Mouse (Mus musculus): ENCODE measurements at regions not wholly inside any gene's neighbourhood (a gene's known extent, or its start where the extent isn't known, plus 50 kb on each side); places are given as distances from the start of the nearest gene placed in this dataset.

DNA sequence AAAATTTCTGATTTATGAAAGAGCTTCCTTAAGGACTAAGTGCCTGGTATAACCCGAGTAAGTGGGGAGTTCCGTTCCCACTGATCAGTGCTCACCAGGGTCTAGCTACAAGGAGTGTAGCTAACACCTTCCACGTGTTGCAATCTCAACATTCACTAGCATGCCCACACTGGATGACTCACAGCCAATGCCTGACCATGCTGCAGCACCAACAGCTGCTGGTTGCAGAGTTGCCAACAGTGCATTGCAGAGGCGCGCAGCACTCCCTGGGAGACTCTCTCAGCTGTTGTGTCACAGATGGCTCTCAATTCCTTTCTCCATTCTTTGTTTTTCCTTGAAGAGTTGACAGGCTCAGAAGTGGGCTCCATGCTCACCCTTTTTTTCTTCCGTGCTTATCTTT, 787.5 kb upstream of the Tenm3 start:
- Histone ChIP-seq H3K9ac (no peak overlapping the region), H3K4me3 (no peak overlapping the region), H3K27me3 (no peaks in the 10 kb centered on the region), H3K4me1 (replicated peaks) (peaks cover 8% of the 10 kb centered on the region; the same call in 1 of the 2 replicates), H3K9me3 (no peaks in the 10 kb centered on the region), H3K4me2 (no peak overlapping the region), H3K36me3 (no peaks in the 10 kb centered on the region), H3K27ac (replicated peaks) (no peak overlapping the region)
- no peak for ATAC-seq (ENCODE audit: low read depth)
- WGBS = 72% methylated on average over 6 of the region's 6 CpGs

DNA sequence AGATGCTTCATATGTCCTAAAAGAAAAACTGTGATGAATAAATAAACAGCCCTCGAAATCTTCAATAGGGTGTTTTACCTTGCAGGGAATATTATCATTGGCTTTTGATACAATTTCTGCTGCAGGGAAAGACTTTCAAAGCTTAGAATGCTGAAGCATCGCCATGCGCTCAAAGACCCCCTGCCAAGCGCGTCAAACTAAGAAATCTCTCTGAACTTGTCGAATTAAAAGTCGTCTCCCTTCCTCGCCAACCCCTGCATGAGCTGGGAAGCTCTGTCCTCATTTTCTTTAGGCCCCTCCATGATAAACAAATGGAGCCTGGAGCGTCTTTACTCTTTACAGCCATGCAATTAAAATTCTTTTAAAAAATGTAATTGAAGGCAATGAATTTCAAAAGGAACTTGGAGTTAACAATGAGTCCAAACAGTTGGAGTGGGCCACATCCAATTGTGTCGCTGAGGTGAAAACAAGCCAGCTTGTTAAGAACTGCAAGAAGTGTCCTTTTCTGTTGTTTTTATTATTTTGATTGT, 784.3 kb upstream of the Tenm3 start:
- H3K27ac ChIP-seq (replicated peaks) = no peak overlapping the region

DNA sequence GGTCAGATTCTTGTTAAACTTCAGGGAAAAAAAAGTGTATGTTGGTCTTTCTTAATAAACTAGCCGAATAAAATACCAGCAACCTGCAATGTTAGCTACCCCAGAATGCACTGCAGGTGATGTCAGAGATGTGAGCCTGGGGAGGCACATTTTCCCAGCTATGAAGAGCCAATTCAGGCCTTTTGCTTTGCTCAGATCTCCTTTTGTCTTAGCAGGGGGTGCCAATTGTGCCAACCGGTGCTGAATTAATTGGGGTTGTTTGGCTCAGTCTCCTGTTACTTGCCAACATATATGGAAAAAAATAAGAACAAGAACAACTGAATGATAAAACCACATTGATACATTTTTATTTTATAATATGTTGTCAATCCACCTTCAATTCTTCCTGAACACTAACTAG, 751.8 kb upstream of the Tenm3 start:
- ATAC-seq (ENCODE audit: low read depth) = no peak
- H3K27ac ChIP-seq (replicated peaks) = no peak overlapping the region
- H3K36me3 ChIP-seq = no peaks in the 10 kb centered on the region
- no peaks in the 10 kb centered on the region for H3K4me1 ChIP-seq (replicated peaks)
- no peak overlapping the region for H3K4me3 ChIP-seq
- H3K4me2 ChIP-seq = no peak overlapping the region
- no peaks in the 10 kb centered on the region for H3K9me3 ChIP-seq
- WGBS = 42% methylated on average over 2 of the region's 2 CpGs
- no peak overlapping the region for H3K9ac ChIP-seq
- H3K27me3 ChIP-seq = no peaks in the 10 kb centered on the region

More for the DNA sequence above, 784.3 kb upstream of the Tenm3 start:
- WGBS = 13% methylated on average over 10 of the region's 10 CpGs
- Histone ChIP-seq H3K9me3 (no peaks in the 10 kb centered on the region), H3K4me3 (no peak overlapping the region), H3K4me2 (no peak overlapping the region), H3K36me3 (no peaks in the 10 kb centered on the region), H3K9ac (no peak overlapping the region), H3K4me1 (replicated peaks) (peaks cover 8% of the 10 kb centered on the region; the same call in 1 of the 2 replicates), H3K27me3 (no peaks in the 10 kb centered on the region)
- no peak for ATAC-seq (ENCODE audit: low read depth)

DNA sequence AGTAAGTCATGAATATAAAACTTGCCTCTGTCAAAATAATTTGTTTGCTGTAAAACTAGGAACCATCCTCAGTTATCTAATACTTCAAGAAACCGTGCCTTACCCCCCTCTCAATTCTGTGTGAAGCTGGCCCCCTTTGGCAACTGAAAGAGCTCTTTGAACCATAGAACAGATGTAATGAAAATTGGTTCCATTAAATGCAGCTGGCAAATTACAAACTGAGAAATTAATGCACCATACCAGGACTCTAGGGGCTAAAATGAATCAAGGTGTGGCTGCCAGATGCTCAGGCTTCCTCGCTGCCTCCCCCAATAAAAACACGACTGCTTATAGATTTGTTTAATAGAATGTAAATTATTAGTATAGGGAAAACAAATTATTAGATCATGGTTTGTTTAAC, 723.7 kb upstream of the Tenm3 start:
- no peak overlapping the region for H3K4me2 ChIP-seq
- H3K27me3 ChIP-seq = no peaks in the 10 kb centered on the region
- peak; percentile 61; the same call in 1 of the 2 replicates for ATAC-seq (ENCODE audit: low read depth)
- H3K4me3 ChIP-seq = no peak overlapping the region
- H3K4me1 ChIP-seq (replicated peaks) = peaks cover 6% of the 10 kb centered on the region; the same call in 1 of the 2 replicates
- no peaks in the 10 kb centered on the region for H3K36me3 ChIP-seq
- WGBS = 24% methylated on average over 3 of the region's 3 CpGs
- no peak overlapping the region for H3K9ac ChIP-seq
- H3K27ac ChIP-seq (replicated peaks) = 0 out of 2 replicates have a peak overlapping the region, but pooled peaks have one; percentile 49
- no peaks in the 10 kb centered on the region for H3K9me3 ChIP-seq

DNA sequence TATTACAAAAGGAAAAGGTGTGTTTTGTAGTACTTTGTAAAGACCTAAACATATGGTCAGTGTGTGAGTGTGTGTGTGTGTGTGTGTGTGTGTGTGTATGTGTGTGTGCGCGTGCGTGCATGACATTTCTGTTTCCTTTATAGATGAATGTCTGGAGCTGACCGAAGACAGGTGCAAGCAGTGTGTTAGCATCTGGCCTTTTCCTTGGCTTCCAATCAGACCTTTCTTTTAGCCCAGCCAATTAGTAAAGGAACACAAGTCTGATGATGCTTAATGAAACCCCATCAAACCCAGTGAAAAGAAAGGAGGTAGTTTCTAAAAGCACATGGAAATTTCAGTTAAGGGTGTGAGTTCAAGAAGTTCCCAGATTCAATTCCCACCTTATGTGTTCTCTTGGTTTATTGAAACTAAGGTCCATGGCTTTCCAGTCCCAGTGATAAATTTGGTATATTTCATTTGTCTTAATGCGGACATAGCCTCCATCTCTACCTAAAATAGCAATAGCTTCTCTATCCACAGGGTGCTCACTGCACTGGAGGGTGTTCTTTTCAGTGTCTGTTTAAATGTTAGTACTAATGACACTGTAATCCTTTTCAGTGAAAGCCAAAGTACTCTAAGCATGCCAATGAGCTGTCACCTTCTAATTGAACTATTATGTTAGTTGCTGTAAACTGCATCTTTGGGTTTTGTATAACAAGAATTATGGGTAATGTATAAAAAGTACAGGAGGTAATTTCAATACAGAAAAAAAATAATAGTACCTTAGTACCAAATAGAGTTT, 719.9 kb upstream of the Tenm3 start:
- no peaks in the 10 kb centered on the region for H3K9me3 ChIP-seq
- no peak overlapping the region for H3K9ac ChIP-seq
- H3K4me2 ChIP-seq = no peak overlapping the region
- no peaks in the 10 kb centered on the region for H3K27me3 ChIP-seq
- H3K36me3 ChIP-seq = no peaks in the 10 kb centered on the region
- no peak for ATAC-seq (ENCODE audit: low read depth)
- peaks cover 6% of the 10 kb centered on the region; the same call in 1 of the 2 replicates for H3K4me1 ChIP-seq (replicated peaks)
- H3K4me3 ChIP-seq = no peak overlapping the region
- whole genome bisulfite sequencing = 88% methylated on average over 5 of the region's 5 CpGs
- no peak overlapping the region for H3K27ac ChIP-seq (replicated peaks)

DNA sequence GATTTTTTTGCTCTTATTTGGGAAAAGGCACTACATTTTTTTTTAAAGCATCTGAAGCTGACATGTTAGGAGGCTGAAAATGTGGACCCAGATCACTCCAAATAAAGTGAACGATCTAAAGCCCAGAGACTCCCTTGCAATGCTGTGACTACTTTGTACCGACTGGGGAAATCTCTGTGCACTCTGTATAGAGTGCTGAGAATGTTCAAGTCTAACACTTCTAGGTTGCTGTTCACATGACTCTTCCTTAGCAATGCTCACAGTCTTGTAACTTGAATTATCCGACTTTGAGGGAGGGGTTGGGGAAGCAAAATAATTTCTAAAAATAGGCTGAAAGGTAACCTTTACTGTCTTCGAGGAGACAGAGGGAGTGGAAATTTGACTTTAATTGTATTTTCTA, 719.2 kb upstream of the Tenm3 start:
- H3K4me2 ChIP-seq = no peak overlapping the region
- no peak overlapping the region for H3K9ac ChIP-seq
- 88% methylated on average over 4 of the region's 4 CpGs for WGBS
- no peak overlapping the region for H3K4me3 ChIP-seq
- no peaks in the 10 kb centered on the region for H3K27me3 ChIP-seq
- H3K36me3 ChIP-seq = no peaks in the 10 kb centered on the region
- peaks cover 6% of the 10 kb centered on the region; the same call in 1 of the 2 replicates for H3K4me1 ChIP-seq (replicated peaks)
- ATAC-seq (ENCODE audit: low read depth) = no peak
- H3K27ac ChIP-seq (replicated peaks) = no peak overlapping the region
- H3K9me3 ChIP-seq = no peaks in the 10 kb centered on the region

DNA sequence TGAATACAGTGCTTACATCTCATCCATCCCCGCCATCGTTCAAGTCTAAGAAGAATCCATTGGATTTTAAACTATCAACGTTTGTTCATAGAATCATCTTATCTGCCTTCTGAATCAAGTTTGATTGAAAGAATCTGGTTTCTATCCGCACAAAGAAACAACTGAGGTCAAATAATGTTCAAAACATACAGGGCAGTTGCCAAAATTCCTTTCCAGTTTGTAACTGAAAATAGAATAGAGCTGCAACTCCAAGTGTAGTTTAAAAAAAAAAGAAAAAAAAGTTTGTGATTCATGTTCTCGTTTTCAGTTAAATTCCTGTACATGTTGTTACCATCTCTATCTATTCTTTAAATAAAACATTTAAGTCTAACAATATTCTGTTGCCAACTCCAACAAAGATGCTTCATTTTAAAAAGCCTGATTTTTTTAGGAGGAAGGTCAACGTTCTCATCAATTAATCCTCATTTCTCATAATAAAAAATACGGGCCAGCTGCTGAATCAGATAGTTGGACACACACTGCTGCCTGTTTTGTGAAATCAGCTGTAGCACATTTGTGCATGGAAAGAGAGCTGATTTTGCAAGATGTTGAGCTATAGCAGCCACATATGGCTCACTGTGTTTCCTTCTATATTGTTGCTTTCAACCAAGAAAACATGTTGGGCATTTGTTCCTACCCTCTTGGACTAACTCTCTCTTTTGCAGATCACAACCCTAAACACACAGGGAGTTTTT, 712.1 kb upstream of the Tenm3 start:
- Histone ChIP-seq H3K36me3 (no peaks in the 10 kb centered on the region), H3K9me3 (no peaks in the 10 kb centered on the region), H3K4me3 (no peak overlapping the region), H3K9ac (no peak overlapping the region), H3K27ac (replicated peaks) (no peak overlapping the region), H3K4me1 (replicated peaks) (no peaks in the 10 kb centered on the region), H3K4me2 (no peak overlapping the region), H3K27me3 (no peaks in the 10 kb centered on the region)
- 83% methylated on average over 7 of the region's 7 CpGs for WGBS
- ATAC-seq (ENCODE audit: low read depth) = no peak

DNA sequence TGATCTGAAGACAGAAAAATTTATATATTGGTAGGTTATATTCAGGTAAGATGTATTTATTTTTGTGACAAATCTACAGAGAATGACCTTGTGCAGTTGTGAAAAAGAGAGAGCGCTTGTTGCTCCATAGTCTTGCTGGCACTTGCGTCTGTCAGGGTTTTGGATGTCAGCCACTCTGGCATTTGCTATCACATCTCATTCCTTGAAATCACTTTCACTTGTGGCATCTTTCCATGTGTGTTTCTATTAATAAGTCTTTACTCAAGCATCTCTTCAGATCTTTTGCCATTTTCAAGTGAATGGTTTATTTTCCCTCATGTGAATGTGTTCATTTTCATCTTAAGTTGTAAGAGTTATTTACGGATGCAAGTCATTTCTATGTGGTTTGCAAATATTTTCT, 709.4 kb upstream of the Tenm3 start:
- WGBS = 93% methylated on average over 3 of the region's 3 CpGs
- Histone ChIP-seq H3K9me3 (no peaks in the 10 kb centered on the region), H3K27ac (replicated peaks) (no peak overlapping the region), H3K9ac (no peak overlapping the region), H3K4me2 (no peak overlapping the region), H3K27me3 (no peaks in the 10 kb centered on the region), H3K4me3 (no peak overlapping the region), H3K36me3 (no peaks in the 10 kb centered on the region), H3K4me1 (replicated peaks) (no peaks in the 10 kb centered on the region)
- no peak for ATAC-seq (ENCODE audit: low read depth)

DNA sequence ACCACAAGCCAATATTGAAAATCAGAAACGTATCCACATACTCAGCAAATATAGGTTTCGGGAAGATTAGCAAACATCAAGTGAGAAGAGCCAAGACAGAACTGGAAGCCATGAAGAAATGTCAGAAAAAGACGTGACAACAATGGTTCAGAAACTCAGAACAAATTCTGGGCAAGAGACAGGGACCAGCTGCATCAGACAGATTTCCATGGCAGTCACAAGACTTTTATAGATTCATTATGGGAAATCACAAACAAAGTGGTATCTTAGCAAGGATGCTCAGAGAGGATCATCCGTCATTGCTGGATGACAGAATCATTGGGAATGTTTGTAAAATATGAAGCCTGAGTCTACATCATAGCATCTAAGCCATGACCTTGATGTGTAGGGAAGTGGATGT, 699.6 kb upstream of the Tenm3 start:
- no peak overlapping the region for H3K27ac ChIP-seq (replicated peaks)
- no peaks in the 10 kb centered on the region for H3K9me3 ChIP-seq
- H3K36me3 ChIP-seq = no peaks in the 10 kb centered on the region
- no peaks in the 10 kb centered on the region for H3K4me1 ChIP-seq (replicated peaks)
- no peak overlapping the region for H3K4me2 ChIP-seq
- H3K27me3 ChIP-seq = no peaks in the 10 kb centered on the region
- no peak for ATAC-seq (ENCODE audit: low read depth)
- WGBS = 88% methylated on average over 4 of the region's 4 CpGs
- H3K4me3 ChIP-seq = no peak overlapping the region
- H3K9ac ChIP-seq = no peak overlapping the region

DNA sequence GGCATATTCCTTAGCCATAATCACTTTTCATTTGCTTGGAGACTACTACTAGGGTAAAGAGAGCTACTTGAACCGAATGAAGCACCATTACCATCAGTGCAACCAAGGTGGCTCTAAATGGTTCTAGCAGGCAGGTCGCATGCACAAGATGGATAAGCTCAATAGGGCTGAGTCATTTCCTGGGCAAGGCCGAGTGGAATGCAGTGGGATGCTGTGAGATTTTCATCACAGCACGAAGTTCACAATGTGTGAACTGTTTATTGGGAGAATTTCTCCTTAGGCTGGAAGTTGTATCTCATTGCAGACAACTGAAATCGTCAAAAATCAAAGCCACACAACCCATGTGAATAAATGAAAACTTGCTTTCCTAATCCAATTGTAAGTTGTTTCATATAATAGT, 697.6 kb upstream of the Tenm3 start:
- Histone ChIP-seq H3K36me3 (no peaks in the 10 kb centered on the region), H3K4me1 (replicated peaks) (no peaks in the 10 kb centered on the region), H3K9ac (no peak overlapping the region), H3K27ac (replicated peaks) (no peak overlapping the region), H3K27me3 (no peaks in the 10 kb centered on the region), H3K4me3 (no peak overlapping the region), H3K4me2 (no peak overlapping the region), H3K9me3 (no peaks in the 10 kb centered on the region)
- 68% methylated on average over 5 of the region's 5 CpGs for WGBS
- no peak for ATAC-seq (ENCODE audit: low read depth)

DNA sequence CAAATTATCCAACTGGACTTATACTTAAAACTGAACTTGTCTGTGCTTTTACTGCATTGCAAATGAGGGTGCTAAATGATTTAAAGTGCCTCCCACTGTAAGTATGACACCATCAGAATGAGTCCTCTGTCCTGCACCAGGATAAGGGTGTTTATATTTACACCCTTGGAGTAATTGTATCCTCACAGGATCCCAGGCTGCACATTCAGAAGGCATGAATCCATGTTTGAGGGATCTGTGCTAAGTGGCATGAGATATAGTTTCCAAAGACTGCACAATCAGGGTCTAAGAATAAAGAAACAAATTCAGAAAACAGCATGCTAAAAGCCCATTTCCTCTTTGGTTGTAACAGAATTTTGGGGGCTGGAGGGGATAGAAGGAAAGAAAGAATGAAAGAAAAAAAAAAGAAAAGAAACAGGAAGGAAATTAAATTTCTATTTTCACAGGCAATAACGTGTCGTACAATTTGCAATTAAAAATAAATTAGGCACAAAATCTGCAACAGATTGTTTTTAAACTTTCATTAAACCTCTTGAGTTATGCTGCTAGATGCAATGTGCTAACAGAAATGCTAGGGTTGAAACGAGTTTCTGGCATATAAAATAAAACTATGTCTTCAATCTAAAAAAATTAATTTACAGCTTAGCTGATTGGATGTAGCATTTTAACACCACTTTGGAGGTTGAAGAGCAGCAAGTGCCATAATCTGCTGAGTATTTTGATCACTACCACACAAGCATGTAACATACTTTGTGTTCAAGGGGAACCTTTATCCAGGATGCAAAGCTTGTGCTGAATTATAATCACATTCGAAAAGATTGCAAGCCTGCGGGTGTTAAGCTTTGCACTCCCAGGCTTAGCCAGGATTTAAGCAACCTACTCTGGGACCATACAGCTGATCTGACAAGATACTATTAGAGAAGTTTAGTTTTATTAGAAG, 689.9 kb upstream of the Tenm3 start:
- 85% methylated on average over 5 of the region's 5 CpGs for WGBS
- ATAC-seq (ENCODE audit: low read depth) = no peak
- Histone ChIP-seq H3K27me3 (no peaks in the 10 kb centered on the region), H3K9ac (no peak overlapping the region), H3K36me3 (no peaks in the 10 kb centered on the region), H3K4me2 (no peak overlapping the region), H3K4me3 (no peak overlapping the region), H3K4me1 (replicated peaks) (no peaks in the 10 kb centered on the region), H3K9me3 (no peaks in the 10 kb centered on the region), H3K27ac (replicated peaks) (no peak overlapping the region)

DNA sequence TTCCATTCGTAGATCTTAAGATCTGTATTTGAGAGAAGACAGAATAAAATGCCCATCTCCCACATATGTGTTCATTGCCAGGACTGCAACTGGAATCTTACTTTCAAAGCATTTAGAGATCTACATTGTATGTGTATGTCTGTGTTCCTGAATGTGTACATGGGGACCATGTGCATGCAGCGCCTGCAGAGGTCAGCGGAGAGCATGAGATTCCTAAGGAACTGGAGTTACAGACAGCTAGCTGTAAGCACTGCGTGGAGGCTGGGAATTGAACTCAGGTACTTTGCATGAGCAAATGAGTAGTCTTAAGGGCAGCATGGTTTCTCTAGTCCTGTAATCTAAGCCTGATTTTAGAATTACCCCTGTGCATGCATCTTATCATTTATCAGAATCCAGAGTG, 685.5 kb upstream of the Tenm3 start:
- Histone ChIP-seq H3K27ac (replicated peaks) (no peak overlapping the region), H3K4me3 (no peak overlapping the region), H3K9ac (no peak overlapping the region), H3K9me3 (no peaks in the 10 kb centered on the region), H3K36me3 (no peaks in the 10 kb centered on the region), H3K4me1 (replicated peaks) (no peaks in the 10 kb centered on the region), H3K27me3 (no peaks in the 10 kb centered on the region), H3K4me2 (no peak overlapping the region)
- WGBS = 77% methylated on average over 4 of the region's 4 CpGs
- ATAC-seq (ENCODE audit: low read depth) = no peak
